Mouse (Mus musculus) kidney, postnatal 10 days (tissue): ENCODE measurements around the gene Gpr65.
"Not testable (repeated sequence)": the region's sequence is repeated elsewhere in the genome, so short reads cannot be mapped to it uniquely, and the experiment has no call there.

Source experiments
- DNase-seq: peaks from one replicate; pipeline ENCODE4 v3.0.0; 2021; ENCODE audit warnings: mixed read lengths

Gene Gpr65

GRCm38 (mm10) chr12:98268441-98269369 is at the start of gene Gpr65:
TSS of gene Gpr65 (plus strand) at chr12:98268635.
- DNase-seq, result no peak

GRCm38 (mm10) chr12:98223286-98223685 is 45.1 kb upstream of the Gpr65 start:
- no peak for DNase-seq

GRCm38 (mm10) chr12:98227037-98227436 is 41.4 kb upstream of the Gpr65 start:
- no peak for DNase-seq

GRCm38 (mm10) chr12:98238478-98238877 is 30.0 kb upstream of the Gpr65 start:
- not testable (repeated sequence) for DNase-seq

- no peak for DNase-seq
These were observed 24.3 kb upstream of the Gpr65 start for GRCm38 (mm10) chr12:98244161-98244560.

- DNase-seq, result no peak
These were observed 23.6 kb upstream of the Gpr65 start for GRCm38 (mm10) chr12:98244865-98245264.

GRCm38 (mm10) chr12:98246835-98247234 is 21.6 kb upstream of the Gpr65 start:
- no peak for DNase-seq

- DNase-seq, result no peak
These were observed 18.8 kb upstream of the Gpr65 start for GRCm38 (mm10) chr12:98249671-98250070.

GRCm38 (mm10) chr12:98250327-98250726 is 18.1 kb upstream of the Gpr65 start:
- DNase-seq, result no peak

GRCm38 (mm10) chr12:98252417-98252816 is 16.0 kb upstream of the Gpr65 start:
- no peak for DNase-seq

- DNase-seq, result peak; percentile 15
These were observed 13.0 kb upstream of the Gpr65 start for GRCm38 (mm10) chr12:98255373-98255995.

GRCm38 (mm10) chr12:98258371-98258844 is 10.0 kb upstream of the Gpr65 start:
- peak; percentile 24 for DNase-seq

GRCm38 (mm10) chr12:98258845-98259517 is 9.5 kb upstream of the Gpr65 start, which contains the start of gene Galc:
TSS of gene Galc (minus strand) at chr12:98259459.
- peak; percentile 93 for DNase-seq

GRCm38 (mm10) chr12:98259518-98259852 is 8.9 kb upstream of the Gpr65 start:
- no peak for DNase-seq

- DNase-seq, result no peak
These were observed 2.7 kb upstream of the Gpr65 start for GRCm38 (mm10) chr12:98265697-98266096.

GRCm38 (mm10) chr12:98269791-98270745 is 1.6 kb downstream of the Gpr65 start:
- DNase-seq, result no peak

GRCm38 (mm10) chr12:98270810-98271566 is 2.6 kb downstream of the Gpr65 start:
- DNase-seq, result no peak

GRCm38 (mm10) chr12:98272433-98272832 is 4.0 kb downstream of the Gpr65 start:
- DNase-seq, result no peak

GRCm38 (mm10) chr12:98280530-98280929 is 12.1 kb downstream of the Gpr65 start:
- peak; percentile 77 for DNase-seq

- no peak for DNase-seq
These were observed 12.6 kb downstream of the Gpr65 start for GRCm38 (mm10) chr12:98280996-98281395.

GRCm38 (mm10) chr12:98282776-98283486 is 14.5 kb downstream of the Gpr65 start:
- DNase-seq, result no peak
